Mouse (Mus musculus) hindbrain, embryonic 16.5 days (tissue): ENCODE data around the gene Itgb6. TPM values are rescaled to one million over a fixed set of nuclear protein-coding genes. Genes with fewer than 3 reads are reported as not detected.
A peak's percentile ranks its signal among the peaks of the same experiment; 100 is the strongest.

Experiments
- ATAC-seq: fragments of 200-750 bp; cut with Nextera tagmentation; 2 replicates; pipeline ENCODE4 v1.8.0; 2017; ENCODE audit warnings: moderate TSS enrichment, moderate library complexity
- H3K27ac ChIP-seq: fragments of 300-500 bp; sonication (generic); 2 replicates; pipeline ENCODE4 v1.5.1; 2014; ENCODE audit warnings: low read depth, mild to moderate bottlenecking, control low read depth, low read length, moderate library complexity
- H3K27me3 ChIP-seq: fragments of 300-500 bp; sonication (generic); replicated peaks from 2 replicates; pipeline ENCODE4 v1.6.1; 2014; ENCODE audit warnings: low read length; ENCODE audit not compliant: control insufficient read depth, insufficient read depth
- H3K36me3 ChIP-seq: fragments of 300-500 bp; sonication (generic); 2 replicates; pipeline ENCODE4 v1.6.1; 2014; ENCODE audit warnings: mild to moderate bottlenecking, low read length, moderate library complexity, mixed read lengths; ENCODE audit not compliant: control insufficient read depth, insufficient read depth
- H3K4me1 ChIP-seq: fragments of 300-500 bp; sonication (generic); 2 replicates; pipeline ENCODE4 v1.6.1; 2014; ENCODE audit warnings: low read depth, low read length; ENCODE audit not compliant: control insufficient read depth, insufficient read depth
- H3K4me2 ChIP-seq: fragments of 300-500 bp; sonication (generic); 2 replicates; pipeline ENCODE4 v1.6.1; 2014; ENCODE audit warnings: mild to moderate bottlenecking, low read length, control low read depth, moderate library complexity
- H3K4me3 ChIP-seq: fragments of 300-500 bp; sonication (generic); 2 replicates; pipeline ENCODE4 v1.5.1; 2014; ENCODE audit warnings: mild to moderate bottlenecking, low read length, control low read depth, moderate library complexity
- H3K9ac ChIP-seq: fragments of 300-500 bp; sonication (generic); 2 replicates; pipeline ENCODE4 v1.6.1; 2014; ENCODE audit warnings: low read depth, mild to moderate bottlenecking, control low read depth, low read length, moderate library complexity
- H3K9me3 ChIP-seq: fragments of 300-500 bp; sonication (generic); 2 replicates; pipeline ENCODE4 v1.6.1; 2014; ENCODE audit warnings: mild to moderate bottlenecking, low read length, moderate library complexity; ENCODE audit not compliant: control insufficient read depth
- WGBS: fragments of 180-500 bp; shearing (Covaris S2); extraction: QIAGEN DNeasy Blood & Tissue Kit; methylation state at CpG from one replicate; pipeline ENCODE4 v1.1.7; 2014; 5-methylcytosine and 5-hydroxymethylcytosine counted together
- polyA plus RNA-seq: library from polyadenylated mRNA; unstranded; fragments of >200 nt; fragmentation: Nextera tagmentation; extraction: Ambion mirVana; gene quantifications from 2 replicates; pipeline ENCODE4 v1.2.1, GENCODE M21; 2015

Itgb6 gene
- polyA plus RNA-seq, 1 experiment from 2014 or later = 0.14 TPM

DNA sequence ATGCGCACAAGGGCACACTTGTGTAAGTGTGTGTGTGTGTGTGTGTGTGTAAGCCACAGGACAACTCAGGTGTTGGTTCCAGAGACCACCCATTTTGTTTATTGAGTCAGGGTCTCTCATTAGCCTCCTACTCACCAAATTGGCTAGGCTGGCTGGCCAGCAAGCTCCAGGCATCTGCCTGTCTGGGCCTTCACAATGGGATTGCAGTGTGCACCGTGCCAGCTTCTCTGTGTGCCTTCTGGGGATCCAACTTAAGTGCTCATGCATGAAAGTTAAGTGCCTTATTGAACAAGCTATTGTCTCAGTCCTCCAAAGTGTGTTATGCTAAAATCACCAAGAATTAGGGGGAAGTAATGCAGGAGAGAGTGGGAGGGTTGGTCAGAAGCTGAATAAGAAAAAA, 92.1 kb downstream of the Itgb6 start:
- no peaks in the 10 kb centered on the region for H3K27me3 ChIP-seq
- 0 out of 2 replicates have a peak, but pooled peaks have one; percentile 45 for ATAC-seq
- H3K9me3 ChIP-seq = no peaks in the 10 kb centered on the region
- H3K4me2 ChIP-seq = no peak overlapping the region
- WGBS = 65% methylated on average over 2 of the region's 2 CpGs
- no peak overlapping the region for H3K9ac ChIP-seq
- H3K27ac ChIP-seq = no peak overlapping the region
- no peak overlapping the region for H3K4me3 ChIP-seq
- H3K36me3 ChIP-seq = no peaks in the 10 kb centered on the region
- H3K4me1 ChIP-seq = no peaks in the 10 kb centered on the region

DNA sequence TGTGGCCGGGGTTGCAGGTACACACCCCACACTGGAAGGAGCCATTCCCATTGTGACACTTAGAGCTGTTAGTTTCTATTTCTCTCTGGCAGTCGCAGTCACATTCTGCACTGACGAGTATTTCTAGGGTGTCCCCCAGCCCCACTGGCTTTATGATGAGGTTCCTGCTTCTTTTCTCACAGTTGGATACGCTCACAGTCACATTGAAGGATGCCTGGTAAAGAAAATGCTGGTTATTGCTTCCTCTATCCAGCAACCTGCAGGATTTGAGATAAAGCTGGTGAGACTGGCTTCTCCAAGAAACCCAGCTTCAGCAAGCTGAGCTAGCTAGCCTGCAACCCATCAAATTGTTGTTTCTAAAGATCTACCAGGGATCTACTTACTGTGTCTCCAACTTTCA, 94.5 kb downstream of the Itgb6 start:
- no peak overlapping the region for H3K9ac ChIP-seq
- ATAC-seq = no peak
- WGBS = 82% methylated on average over 4 of the region's 4 CpGs

DNA sequence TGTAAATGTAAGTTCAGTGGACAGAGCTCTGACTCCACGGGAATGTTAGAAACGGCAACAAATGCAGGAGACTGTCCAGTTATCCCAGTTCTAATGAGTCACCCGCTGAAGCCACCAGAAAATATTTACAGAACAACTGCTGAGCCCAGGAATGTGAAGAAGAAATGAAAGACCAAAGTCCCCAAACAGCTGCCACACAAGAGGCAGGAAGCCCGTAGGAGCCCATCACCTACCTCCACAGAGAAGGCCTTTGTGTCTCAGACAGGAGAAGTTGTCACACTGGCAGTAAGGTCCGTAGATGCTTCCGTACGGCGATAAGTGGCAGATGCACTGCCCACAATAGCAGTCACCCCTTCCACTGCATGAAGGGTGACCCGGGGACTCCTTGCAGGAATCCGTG, 94.9 kb downstream of the Itgb6 start:
- Histone ChIP-seq H3K27ac (no peak overlapping the region), H3K9ac (no peak overlapping the region), H3K4me1 (no peaks in the 10 kb centered on the region), H3K36me3 (no peaks in the 10 kb centered on the region), H3K9me3 (no peaks in the 10 kb centered on the region), H3K4me2 (no peak overlapping the region), H3K4me3 (no peak overlapping the region), H3K27me3 (no peaks in the 10 kb centered on the region)
- no peak for ATAC-seq
- 78% methylated on average over 10 of the region's 10 CpGs for WGBS

More for the DNA sequence above, 94.5 kb downstream of the Itgb6 start:
- Histone ChIP-seq H3K27me3 (no peaks in the 10 kb centered on the region), H3K4me2 (no peak overlapping the region), H3K9me3 (no peaks in the 10 kb centered on the region), H3K27ac (no peak overlapping the region), H3K4me3 (no peak overlapping the region), H3K36me3 (no peaks in the 10 kb centered on the region), H3K4me1 (no peaks in the 10 kb centered on the region)

DNA sequence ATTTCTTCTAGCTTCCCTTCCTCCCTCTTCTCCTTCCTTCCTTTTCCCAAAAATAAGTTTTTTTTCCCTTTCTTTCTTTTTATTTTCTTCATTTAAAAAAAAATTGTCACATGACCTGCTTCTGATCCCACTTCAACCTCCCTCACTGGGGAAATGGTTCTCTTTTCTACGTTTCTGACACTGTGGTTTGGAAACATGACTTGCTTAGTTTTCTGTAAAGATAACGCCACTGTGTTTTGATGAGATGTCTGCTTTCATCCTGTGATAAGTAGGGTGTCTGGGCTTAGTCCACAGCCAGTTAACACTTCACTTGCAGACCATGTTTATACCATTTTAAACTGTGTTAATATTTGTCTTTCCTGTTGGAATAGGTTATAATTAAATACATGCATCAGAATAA, 96.7 kb downstream of the Itgb6 start:
- Histone ChIP-seq H3K4me2 (no peak overlapping the region), H3K27ac (no peak overlapping the region), H3K4me3 (no peak overlapping the region), H3K9me3 (no peaks in the 10 kb centered on the region), H3K36me3 (no peaks in the 10 kb centered on the region), H3K4me1 (no peaks in the 10 kb centered on the region), H3K9ac (no peak overlapping the region), H3K27me3 (no peaks in the 10 kb centered on the region)
- ATAC-seq = no peak
- WGBS = 69% methylated on average over 2 of the region's 2 CpGs

GRCm38 (mm10) chr2:60622161-60622560, 100.3 kb downstream of the Itgb6 start:
- Histone ChIP-seq H3K36me3 (no peaks in the 10 kb centered on the region), H3K4me1 (no peaks in the 10 kb centered on the region), H3K4me3 (no peak overlapping the region), H3K4me2 (no peak overlapping the region), H3K27me3 (no peaks in the 10 kb centered on the region), H3K9me3 (no peaks in the 10 kb centered on the region), H3K9ac (no peak overlapping the region), H3K27ac (no peak overlapping the region)
- ATAC-seq = no peak
- 89% methylated on average over 7 of the region's 7 CpGs for WGBS

- H3K4me2 ChIP-seq = no peak overlapping the region
- H3K9ac ChIP-seq = no peak overlapping the region
- H3K4me1 ChIP-seq = no peaks in the 10 kb centered on the region
- no peaks in the 10 kb centered on the region for H3K36me3 ChIP-seq
- no peak overlapping the region for H3K27ac ChIP-seq
- ATAC-seq = no peak
- WGBS = 93% methylated on average over 7 of the region's 7 CpGs
- no peaks in the 10 kb centered on the region for H3K9me3 ChIP-seq
- no peaks in the 10 kb centered on the region for H3K27me3 ChIP-seq
- no peak overlapping the region for H3K4me3 ChIP-seq
These were observed 107.7 kb downstream of the Itgb6 start for GRCm38 (mm10) chr2:60614758-60615157.

DNA sequence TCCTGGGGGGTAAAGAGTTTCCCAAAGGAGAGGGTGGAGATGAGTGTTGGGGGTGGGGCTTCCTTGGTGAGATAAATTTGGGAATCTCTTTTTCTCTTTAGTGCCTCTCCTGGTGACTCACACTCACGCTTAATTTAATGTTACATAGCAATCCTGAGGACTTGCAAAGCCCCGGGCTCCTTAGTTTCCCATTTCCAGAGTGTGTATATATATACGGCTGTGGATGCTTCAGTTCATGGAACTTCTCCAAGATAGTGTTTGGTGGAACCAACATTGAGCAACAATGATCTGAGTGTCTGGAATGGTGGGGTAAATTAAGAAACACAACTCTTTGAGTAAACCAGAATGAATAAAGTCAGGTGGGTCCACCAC, 108.6 kb downstream of the Itgb6 start:
- ATAC-seq = no peak

GRCm38 (mm10) chr2:60612906-60613856, 109.3 kb downstream of the Itgb6 start:
- Histone ChIP-seq H3K36me3 (no peaks in the 10 kb centered on the region), H3K4me1 (no peaks in the 10 kb centered on the region), H3K4me3 (no peak overlapping the region), H3K4me2 (no peak overlapping the region), H3K9ac (no peak overlapping the region), H3K27me3 (no peaks in the 10 kb centered on the region), H3K9me3 (no peaks in the 10 kb centered on the region), H3K27ac (no peak overlapping the region)
- 66% methylated on average over 15 of the region's 15 CpGs for WGBS
- no peak for ATAC-seq

More for the DNA sequence above, 108.6 kb downstream of the Itgb6 start:
- H3K4me3 ChIP-seq = no peak overlapping the region
- H3K27me3 ChIP-seq = no peaks in the 10 kb centered on the region
- H3K9ac ChIP-seq = no peak overlapping the region
- no peaks in the 10 kb centered on the region for H3K9me3 ChIP-seq
- WGBS = 73% methylated on average over 3 of the region's 3 CpGs
- H3K4me2 ChIP-seq = no peak overlapping the region
- H3K36me3 ChIP-seq = no peaks in the 10 kb centered on the region
- no peak overlapping the region for H3K27ac ChIP-seq
- no peaks in the 10 kb centered on the region for H3K4me1 ChIP-seq

DNA sequence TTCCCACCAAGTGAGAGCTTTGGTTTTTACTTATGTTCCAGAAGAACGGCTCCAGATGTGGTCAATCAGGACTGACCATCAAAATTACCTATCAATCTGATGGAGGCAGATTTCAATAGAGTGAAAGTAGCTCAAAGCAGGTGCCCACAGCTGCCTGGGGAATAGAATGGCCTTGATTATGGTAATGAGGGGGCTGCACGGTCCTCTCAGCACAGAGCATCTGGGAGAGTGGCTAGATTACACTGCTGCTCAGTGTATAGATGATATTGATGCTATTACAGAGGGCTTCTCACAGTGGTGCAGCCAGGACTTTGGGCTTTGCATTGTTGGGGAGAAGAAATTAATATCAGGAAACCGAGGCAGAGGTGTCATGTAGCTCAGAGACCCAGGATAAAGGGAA, 110.8 kb downstream of the Itgb6 start:
- ATAC-seq = no peak
- no peak overlapping the region for H3K4me2 ChIP-seq
- 39% methylated on average over 3 of the region's 3 CpGs for whole genome bisulfite sequencing
- H3K9ac ChIP-seq = no peak overlapping the region
- no peak overlapping the region for H3K4me3 ChIP-seq
- H3K27ac ChIP-seq = no peak overlapping the region
- no peaks in the 10 kb centered on the region for H3K4me1 ChIP-seq
- no peaks in the 10 kb centered on the region for H3K27me3 ChIP-seq
- H3K36me3 ChIP-seq = no peaks in the 10 kb centered on the region
- no peaks in the 10 kb centered on the region for H3K9me3 ChIP-seq
